Mouse (Mus musculus): Measurements from ENCODE around the gene Lss. TPM values are rescaled to one million over a fixed set of nuclear protein-coding genes. Genes with fewer than 3 reads are reported as not detected.

The Lss gene
- total RNA-seq, 2 experiments from 2014 or later, result 48.1 to 48.7 TPM

- DNase-seq (ENCODE audit: extremely low spot score in 1 of 2, low spot score in 1 of 2), result no peak
These were observed 22.7 kb downstream of the Lss start for GRCm38 (mm10) chr10:76554061-76554460.

GRCm38 (mm10) chr10:76561972-76562371 lies 30.6 kb downstream of the Lss start, which contains the start of gene Spatc1l:
Gene Spatc1l (plus strand): TSS chr10:76562272.
- no peak for DNase-seq (ENCODE audit: extremely low spot score in 1 of 2, low spot score in 1 of 2)

- no peak for DNase-seq (ENCODE audit: extremely low spot score in 1 of 2, low spot score in 1 of 2)
These were observed 38.8 kb downstream of the Lss start for GRCm38 (mm10) chr10:76569996-76570685.

GRCm38 (mm10) chr10:76571070-76571469 lies 39.7 kb downstream of the Lss start:
- no peak for DNase-seq (ENCODE audit: extremely low spot score in 1 of 2, low spot score in 1 of 2)

GRCm38 (mm10) chr10:76572151-76572550 lies 40.8 kb downstream of the Lss start:
- no peak for DNase-seq (ENCODE audit: extremely low spot score in 1 of 2, low spot score in 1 of 2)

- no peak for DNase-seq (ENCODE audit: extremely low spot score in 1 of 2, low spot score in 1 of 2)
These were observed 44.0 kb downstream of the Lss start, which contains the start of gene Ftcd for GRCm38 (mm10) chr10:76575374-76575773. Gene Ftcd (plus strand): TSS chr10:76575648.

GRCm38 (mm10) chr10:76576920-76577319 lies 45.5 kb downstream of the Lss start:
- no peak for DNase-seq (ENCODE audit: extremely low spot score in 1 of 2, low spot score in 1 of 2)

GRCm38 (mm10) chr10:76584138-76584537 lies 52.8 kb downstream of the Lss start:
- DNase-seq (ENCODE audit: extremely low spot score in 1 of 2, low spot score in 1 of 2), result no peak

- DNase-seq (ENCODE audit: extremely low spot score in 1 of 2, low spot score in 1 of 2), result no peak
These were observed 54.8 kb downstream of the Lss start for GRCm38 (mm10) chr10:76586190-76586589.

- DNase-seq (ENCODE audit: extremely low spot score in 1 of 2, low spot score in 1 of 2), result no peak
These were observed 58.8 kb downstream of the Lss start for GRCm38 (mm10) chr10:76590197-76590596.

- DNase-seq (ENCODE audit: extremely low spot score in 1 of 2, low spot score in 1 of 2), result no peak
These were observed 65.0 kb downstream of the Lss start for GRCm38 (mm10) chr10:76596338-76596737.

GRCm38 (mm10) chr10:76602690-76603089 lies 71.3 kb downstream of the Lss start:
- DNase-seq (ENCODE audit: extremely low spot score in 1 of 2, low spot score in 1 of 2), result no peak

Other genes starting within 250 kb of the Lss start
- gene Dip2a, start 186.3 kb upstream of the Lss start, total RNA-seq (2021), result 10 to 100 TPM; 55.2 to 56.6 TPM
- not detected for gene AC141477.1, start 91.1 kb upstream of the Lss start, total RNA-seq (2021)
- gene Pcnt, start 88.8 kb upstream of the Lss start, total RNA-seq (2021), result 10 to 100 TPM; 17.1 to 20.8 TPM
- not detected for gene 2610028H24Rik, start 82.5 kb upstream of the Lss start, total RNA-seq (2021)
- gene Mcm3ap, start 62.7 kb upstream of the Lss start, total RNA-seq (2021), result 10 to 100 TPM; 50.8 to 54.8 TPM
- gene Ybey, start 62.5 kb upstream of the Lss start, total RNA-seq (2021), result 1 to 10 TPM; 4.3 TPM
- gene Spatc1l, start 30.7 kb downstream of the Lss start, total RNA-seq (2021), result not detected
- gene Ftcd, start 44.1 kb downstream of the Lss start, total RNA-seq (2021), result not detected
- gene Col6a2, start 92.0 kb downstream of the Lss start, total RNA-seq (2021), result 1 to 10 TPM; 5.0 to 6.1 TPM
- gene Col6a1, start 194.6 kb downstream of the Lss start, total RNA-seq (2021), result 10 to 100 TPM; 16.6 to 19.7 TPM